Mouse (Mus musculus): ENCODE data around the gene Olfr506. TPM values are rescaled to one million over a fixed set of nuclear protein-coding genes. Genes with fewer than 3 reads are reported as not detected.
"Not testable (repeated sequence)": the region's sequence is repeated elsewhere in the genome, so short reads cannot be mapped to it uniquely, and the experiment has no call there.

Gene Olfr506
- not detected for total RNA-seq (2021)
- long read RNA-seq, experiment 1, result 0 reads
- long read RNA-seq, experiment 2, result 0 reads

- no peak for DNase-seq (ENCODE audit: low spot score in 2 of 2)
Measured at GRCm38 (mm10) chr7:108610487-108610886, at the start of gene Olfr506. Gene Olfr506, plus strand, starts transcription at chr7:108610787.

GRCm38 (mm10) chr7:108565693-108566092 lies 44.9 kb upstream of the Olfr506 start, which contains the start of gene Olfr504:
Gene Olfr504, minus strand, starts transcription at chr7:108565793.
- DNase-seq (ENCODE audit: low spot score in 2 of 2), result no peak

- DNase-seq (ENCODE audit: low spot score in 2 of 2), result no peak
Measured at GRCm38 (mm10) chr7:108589797-108590196, 20.8 kb upstream of the Olfr506 start.

DNA sequence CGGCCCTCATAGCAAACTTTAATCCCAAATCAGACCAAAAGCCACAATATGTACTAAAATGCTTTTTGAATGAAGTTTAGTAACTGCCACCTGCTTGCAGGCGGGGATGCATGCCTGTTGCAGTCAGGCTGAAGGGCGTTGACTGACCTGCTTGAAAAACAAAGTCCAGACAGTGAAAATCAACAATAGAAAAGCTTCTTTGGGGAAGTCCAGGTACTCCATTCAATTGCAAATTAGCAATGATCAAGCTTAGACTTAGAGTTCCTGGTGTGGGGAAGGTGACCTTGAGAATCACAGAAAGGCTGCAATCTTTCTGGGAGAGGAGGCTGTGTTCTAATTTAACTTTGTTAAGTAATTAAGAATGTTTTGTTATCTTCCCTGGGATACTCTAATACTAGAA lies 8.7 kb upstream of the Olfr506 start:
- not testable (repeated sequence) for DNase-seq (ENCODE audit: low spot score in 2 of 2)

DNA sequence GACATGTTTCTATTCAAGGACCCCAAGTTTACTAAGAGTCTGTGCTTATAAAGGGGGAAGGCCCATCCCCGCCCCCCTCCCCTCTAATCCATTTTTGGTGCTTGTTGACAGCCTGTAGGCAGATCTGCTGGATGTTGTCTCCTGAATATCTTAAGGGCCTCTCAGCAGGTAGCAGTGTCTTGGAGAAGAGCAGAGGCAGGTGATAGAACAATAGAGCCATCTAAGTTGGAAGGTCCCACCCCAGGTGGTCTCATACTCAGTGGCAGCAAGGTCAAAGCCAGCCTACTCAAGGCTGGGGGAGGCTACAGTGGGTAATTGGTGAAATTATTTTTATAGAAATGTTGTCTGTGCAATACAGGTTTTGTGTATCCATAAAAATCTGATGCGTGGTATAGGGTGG lies 3.5 kb downstream of the Olfr506 start:
- DNase-seq (ENCODE audit: low spot score in 2 of 2), result no peak

DNA sequence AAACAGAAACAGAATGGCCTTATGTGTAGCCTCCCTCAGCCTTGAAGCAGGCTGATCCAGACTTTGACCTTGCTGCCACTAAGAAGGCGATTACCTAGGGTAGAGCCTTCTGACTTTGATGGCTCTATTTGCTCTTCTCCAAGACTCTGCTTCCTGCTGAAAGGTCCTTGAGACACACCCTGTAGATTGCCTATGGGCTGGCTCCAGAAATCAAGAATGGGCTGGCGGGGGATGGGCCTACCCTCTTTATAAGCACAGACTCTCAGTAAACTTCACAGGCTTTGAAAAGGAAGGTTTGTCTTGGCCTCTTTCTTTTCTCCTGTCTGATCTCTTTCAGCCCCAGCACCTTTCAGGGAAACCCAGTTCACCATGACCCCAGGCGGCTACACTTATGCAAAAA lies 6.2 kb downstream of the Olfr506 start:
- DNase-seq (ENCODE audit: low spot score in 2 of 2), result not testable (repeated sequence)

DNA sequence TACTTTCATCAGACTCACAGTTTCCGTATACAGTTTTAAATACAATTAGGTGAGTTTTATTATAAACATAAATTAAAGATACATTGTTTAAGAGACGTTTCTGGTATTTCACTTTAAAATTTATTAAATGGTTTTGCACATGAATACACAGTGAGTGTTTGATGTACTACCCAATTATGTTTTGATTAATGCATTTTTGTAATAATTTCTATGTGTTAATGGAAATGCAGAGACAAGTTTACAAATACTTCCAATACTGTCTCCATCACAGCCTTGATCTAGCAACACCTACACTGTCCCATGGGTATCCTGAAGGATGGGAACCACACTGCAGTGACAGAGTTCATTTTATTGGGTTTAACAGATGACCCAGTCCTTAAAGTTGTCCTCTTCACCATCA lies 10.9 kb downstream of the Olfr506 start, which contains the start of gene Olfr507:
TSS of gene Olfr507 (plus strand) at position 301 of the 400 bp plus-strand sequence.
- DNase-seq (ENCODE audit: low spot score in 2 of 2), result no peak

GRCm38 (mm10) chr7:108629694-108630093 lies 19.1 kb downstream of the Olfr506 start, which contains the start of gene Olfr508:
Gene Olfr508, plus strand, starts transcription at chr7:108629994.
- no peak for DNase-seq (ENCODE audit: low spot score in 2 of 2)

DNA sequence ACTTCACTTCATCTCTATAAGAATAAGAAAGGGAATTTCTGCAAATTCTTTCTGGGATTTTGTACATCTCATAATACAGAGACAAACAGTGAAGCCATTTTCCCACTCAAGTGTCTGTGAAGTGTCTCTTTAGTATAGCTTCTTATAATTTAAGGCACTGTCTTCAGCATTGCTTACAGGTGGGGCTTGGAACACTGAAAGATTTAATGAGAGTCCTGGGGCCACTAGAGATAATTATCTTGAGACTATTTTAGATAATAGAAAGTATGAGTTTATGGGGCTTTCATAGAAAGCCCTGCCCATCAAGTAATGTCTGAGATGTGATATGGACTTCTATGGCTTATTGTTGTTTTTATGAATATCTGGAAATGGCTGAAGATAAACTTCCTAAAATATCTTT lies 41.2 kb downstream of the Olfr506 start, which contains the start of gene Olfr509:
TSS of gene Olfr509 (minus strand) at position 101 of the 400 bp plus-strand sequence.
- DNase-seq (ENCODE audit: low spot score in 2 of 2), result no peak

- DNase-seq (ENCODE audit: low spot score in 2 of 2), result no peak
Measured at GRCm38 (mm10) chr7:108662419-108662818, 51.8 kb downstream of the Olfr506 start.

Other genes with a start within 250 kb of the Olfr506 start
- gene Olfr494, start 245.5 kb upstream of the Olfr506 start, total RNA-seq (2021), result not detected
- gene Olfr495, start 217.6 kb upstream of the Olfr506 start, total RNA-seq (2021), result not detected
- not detected for gene Olfr497, start 190.4 kb upstream of the Olfr506 start, total RNA-seq (2021)
- not detected for gene Olfr498, start 145.5 kb upstream of the Olfr506 start, total RNA-seq (2021)
- not detected for gene Olfr502, start 85.7 kb upstream of the Olfr506 start, total RNA-seq (2021)
- gene Olfr503, start 66.3 kb upstream of the Olfr506 start, total RNA-seq (2021), result not detected
- not detected for gene Olfr504, start 45.0 kb upstream of the Olfr506 start, total RNA-seq (2021)
- not detected for gene Olfr507, start 11.0 kb downstream of the Olfr506 start, total RNA-seq (2021)
- gene Olfr508, start 19.2 kb downstream of the Olfr506 start, total RNA-seq (2021), result not detected
- not detected for gene Olfr509, start 41.1 kb downstream of the Olfr506 start, total RNA-seq (2021)
- gene Olfr510, start 55.6 kb downstream of the Olfr506 start, total RNA-seq (2021), result not detected
- gene Olfr512, start 102.5 kb downstream of the Olfr506 start, total RNA-seq (2021), result not detected
- not detected for gene Olfr513, start 140.2 kb downstream of the Olfr506 start, total RNA-seq (2021)
- not detected for gene Olfr514, start 215.2 kb downstream of the Olfr506 start, total RNA-seq (2021)
- gene Olfr516, start 239.7 kb downstream of the Olfr506 start, total RNA-seq (2021), result not detected

All from adrenal gland, adult 18-20 months (tissue).